Mouse (Mus musculus) CH12.LX (cell line): ENCODE measurements around the gene Slc16a12. TPM values are rescaled to one million over a fixed set of nuclear protein-coding genes. Genes with fewer than 3 reads are reported as not detected.

Experiments used
- DNase-seq: peaks from one replicate; pipeline ENCODE4 v3.0.0-alpha.2; 2013; ENCODE audit errors: extremely low read depth
- H3K27ac ChIP-seq: 2 replicates; pipeline ENCODE4 v1.5.1; 2012; ENCODE audit warnings: low read depth, mild to moderate bottlenecking, control low read depth, moderate library complexity; ENCODE audit not compliant: insufficient read depth
- H3K27me3 ChIP-seq: replicated peaks from 2 replicates; pipeline ENCODE3; 2012; ENCODE audit warnings: inconsistent platforms
- H3K36me3 ChIP-seq, 2 experiments: replicated peaks in 1 of 2; 2 replicates each; pipeline versions ENCODE3 to v1.6.1; 2012; ENCODE audit warnings: inconsistent platforms in 1 of 2, low read length in 1 of 2, mild to moderate bottlenecking in 1 of 2, mixed read lengths in 1 of 2, moderate library complexity in 1 of 2; ENCODE audit not compliant: control insufficient read depth in 1 of 2, insufficient read depth in 1 of 2
- H3K4me1 ChIP-seq, 2 experiments: 2 replicates each; pipeline ENCODE4 v1.6.1; 2012; ENCODE audit warnings: inconsistent platforms in 1 of 2, moderate library complexity in 1 of 2; ENCODE audit not compliant: insufficient read depth in 2 of 2, control insufficient read depth in 1 of 2
- H3K4me2 ChIP-seq: 2 replicates; pipeline ENCODE4 v1.6.1; 2012; ENCODE audit warnings: low read depth, mild to moderate bottlenecking, control low read depth; ENCODE audit not compliant: poor library complexity, insufficient read depth, severe bottlenecking
- H3K4me3 ChIP-seq, 3 experiments: fragments of 150-350 bp in 1 of 3; sonication (generic) in 1 of 3; replicated peaks in 1 of 3; 2 replicates each; pipeline versions ENCODE3 to v1.5.1; 2011 to 2012; ENCODE audit warnings: low read depth in 2 of 3, low read length in 2 of 3, mild to moderate bottlenecking in 2 of 3, moderate library complexity in 2 of 3, control low read depth in 1 of 3, improper control_type of control experiment in 1 of 3, inconsistent platforms in 1 of 3, mixed read lengths in 1 of 3; ENCODE audit not compliant: poor library complexity in 1 of 3
- H3K79me2 ChIP-seq: replicated peaks from 2 replicates; pipeline ENCODE4 v1.6.1; 2012; ENCODE audit warnings: mild to moderate bottlenecking, moderate library complexity; ENCODE audit not compliant: control insufficient read depth, poor library complexity, insufficient read depth, severe bottlenecking; ENCODE audit errors: extremely low read depth
- H3K9ac ChIP-seq: 2 replicates; pipeline ENCODE4 v1.6.1; 2012; ENCODE audit warnings: low read depth, mild to moderate bottlenecking, control low read depth, moderate library complexity; ENCODE audit not compliant: insufficient read depth
- H3K9me3 ChIP-seq: replicated peaks from 2 replicates; pipeline ENCODE3; 2012; ENCODE audit warnings: low read length, inconsistent platforms, mixed read lengths
- BHLHE40 ChIP-seq: IDR thresholded peaks from 2 replicates; pipeline ENCODE4 v1.6.1; 2011; ENCODE audit warnings: mild to moderate bottlenecking, low read depth, low read length, improper control_type of control experiment
- CHD1 ChIP-seq: IDR thresholded peaks from 2 replicates; pipeline ENCODE4 v1.6.1; 2012; ENCODE audit warnings: low read depth, low read length, improper control_type of control experiment, inconsistent platforms
- CTCF ChIP-seq, 2 experiments: IDR thresholded peaks in 1 of 2; conservative IDR thresholded peaks in 1 of 2; 2 replicates each; pipeline ENCODE4 v1.5.1; 2011 to 2012; ENCODE audit warnings: low read depth in 2 of 2, low read length in 2 of 2, improper control_type of control experiment in 1 of 2, inconsistent platforms in 1 of 2, mild to moderate bottlenecking in 1 of 2, moderate library complexity in 1 of 2
- E2F4 ChIP-seq: IDR thresholded peaks from 2 replicates; pipeline ENCODE4 v1.6.1; 2011; ENCODE audit warnings: low read depth, low read length, improper control_type of control experiment; ENCODE audit not compliant: insufficient replicate concordance
- EP300 ChIP-seq: IDR thresholded peaks from 2 replicates; pipeline ENCODE4 v1.6.1; 2011; ENCODE audit warnings: low read length, improper control_type of control experiment
- ETS1 ChIP-seq: conservative IDR thresholded peaks from 2 replicates; pipeline ENCODE4 v1.6.1; 2012; ENCODE audit warnings: low read depth, mild to moderate bottlenecking, inconsistent platforms, low read length, improper control_type of control experiment, moderate library complexity
- HCFC1 ChIP-seq: IDR thresholded peaks from 2 replicates; pipeline ENCODE4 v1.6.1; 2012; ENCODE audit warnings: low read depth, mild to moderate bottlenecking, inconsistent platforms, low read length, improper control_type of control experiment
- IRF4 ChIP-seq: IDR thresholded peaks from 2 replicates; pipeline ENCODE4 v1.6.1; 2014; ENCODE audit warnings: low read depth, mild to moderate bottlenecking, inconsistent platforms, low read length, improper control_type of control experiment
- JUND ChIP-seq: conservative IDR thresholded peaks from 2 replicates; pipeline ENCODE4 v1.6.1; 2011; ENCODE audit warnings: low read depth, low read length, improper control_type of control experiment
- MAFK ChIP-seq: IDR thresholded peaks from 2 replicates; pipeline ENCODE4 v1.6.1; 2011; ENCODE audit warnings: low read length, improper control_type of control experiment; ENCODE audit not compliant: insufficient replicate concordance
- MAX ChIP-seq: IDR thresholded peaks from 2 replicates; pipeline ENCODE4 v1.6.1; 2011; ENCODE audit warnings: low read length, improper control_type of control experiment
- MEF2A ChIP-seq: IDR thresholded peaks from 2 replicates; pipeline ENCODE4 v1.6.1; 2014; ENCODE audit warnings: low read depth, mild to moderate bottlenecking, inconsistent platforms, low read length, improper control_type of control experiment, borderline replicate concordance
- MXI1 ChIP-seq: IDR thresholded peaks from 2 replicates; pipeline ENCODE4 v1.6.1; 2011; ENCODE audit warnings: mild to moderate bottlenecking, low read depth, low read length, improper control_type of control experiment
- NRF1 ChIP-seq: IDR thresholded peaks from 2 replicates; pipeline ENCODE4 v1.6.1; 2014; ENCODE audit warnings: low read depth, mild to moderate bottlenecking, inconsistent platforms, low read length, improper control_type of control experiment, moderate library complexity
- PAX5 ChIP-seq: IDR thresholded peaks from 2 replicates; pipeline ENCODE4 v1.6.1; 2012; ENCODE audit warnings: low read length, inconsistent platforms, mixed read lengths
- POLR2A ChIP-seq: IDR thresholded peaks from 2 replicates; pipeline ENCODE4 v1.6.1; 2011; ENCODE audit warnings: low read depth, mild to moderate bottlenecking, improper control_type of control experiment, low read length
- POLR2AphosphoS2 ChIP-seq: IDR thresholded peaks from 2 replicates; pipeline ENCODE4 v1.6.1; 2011; ENCODE audit warnings: low read depth, low read length, improper control_type of control experiment
- RCOR1 ChIP-seq: conservative IDR thresholded peaks from 2 replicates; pipeline ENCODE4 v1.6.1; 2012; ENCODE audit warnings: low read depth, mild to moderate bottlenecking, inconsistent platforms, low read length, improper control_type of control experiment
- UBTF ChIP-seq: IDR thresholded peaks from 2 replicates; pipeline ENCODE4 v1.6.1; 2012; ENCODE audit warnings: low read depth, mild to moderate bottlenecking, inconsistent platforms, low read length, improper control_type of control experiment, moderate library complexity
- USF2 ChIP-seq: conservative IDR thresholded peaks from 2 replicates; pipeline ENCODE4 v1.6.1; 2011; ENCODE audit warnings: low read depth, low read length, improper control_type of control experiment
- ZKSCAN1 ChIP-seq: IDR thresholded peaks from 2 replicates; pipeline ENCODE4 v1.6.1; 2012; ENCODE audit warnings: low read depth, inconsistent platforms, low read length, improper control_type of control experiment, borderline replicate concordance
- ZNF384 ChIP-seq: IDR thresholded peaks from 2 replicates; pipeline ENCODE4 v1.6.1; 2012; ENCODE audit warnings: low read depth, low read length, improper control_type of control experiment, inconsistent platforms
- dilution Hi-C: fragments of 300-500 bp; cut with MboI; formaldehyde crosslinking; loops from 2 replicates; pipeline ENCODE4 v1.14.3; 2020; ENCODE audit warnings: low sequenced_read_pairs; ENCODE audit not compliant: extremely low pct_unique_long_range_greater_than_20kb, extremely low pct_ligation_motif_present
- in situ Hi-C: fragments of 300-500 bp; cut with MboI; formaldehyde crosslinking; loops from 3 replicates; pipeline ENCODE4 v1.14.3; 2019; ENCODE audit warnings: low sequenced_read_pairs, low pct_ligation_motif_present, low pct_unique_long_range_greater_than_20kb, mixed read lengths
- polyA plus RNA-seq: library from polyadenylated mRNA; unstranded; fragments of >175 nt; gene quantifications from 2 replicates; pipeline ENCODE4 v1.2.1, GENCODE M21; 2012; ENCODE audit warnings: low read depth; ENCODE audit not compliant: insufficient read length
- total RNA-seq, 2 experiments: library from RNA; depleted of rRNA; stranded (reverse); fragments of 300-350 nt in 1 of 2; fragments of >200 nt in 1 of 2; gene quantifications; 2 replicates each; pipeline ENCODE4 v1.2.3; 2012 to 2014

Slc16a12 gene
- total and polyA plus RNA-seq, 3 experiments = 0.08 TPM; not detected in 1

DNA sequence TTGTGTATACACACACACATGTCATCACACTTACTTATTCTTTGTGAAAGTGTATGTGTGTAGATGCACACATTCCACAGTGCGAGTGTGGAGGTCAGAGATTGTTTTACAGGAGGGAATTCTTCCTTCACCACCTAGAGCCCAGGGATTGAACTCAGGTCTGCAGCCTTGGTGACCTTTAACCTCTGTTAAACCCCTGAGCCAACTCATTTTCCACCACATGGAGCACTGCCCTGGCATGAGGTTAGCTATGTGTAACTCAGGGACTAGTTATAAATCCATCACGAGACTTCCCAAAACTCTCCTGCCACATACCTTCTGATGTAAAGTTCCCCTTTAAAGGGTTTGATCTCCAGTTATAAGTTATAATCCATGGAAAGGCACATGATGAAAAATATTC lies 38.9 kb downstream of the Slc16a12 start:
- H3K9ac ChIP-seq = no peak overlapping the region
- H3K4me1 ChIP-seq = no peaks in the 10 kb centered on the region
- H3K79me2 ChIP-seq = no peaks in the 10 kb centered on the region
- dilution Hi-C loops = no loop called here
- no peak overlapping the region for H3K4me2 ChIP-seq
- no peak overlapping the region for H3K4me3 ChIP-seq
- TF ChIP-seq E2F4 (no peak), POLR2A (no peak), HCFC1 (no peak), IRF4 (no peak), UBTF (no peak), ETS1 (no peak), JUND (no peak), USF2 (no peak), NRF1 (no peak), EP300 (no peak), MAFK (no peak), BHLHE40 (no peak), ZKSCAN1 (no peak), MAX (no peak), CHD1 (no peak), MXI1 (no peak), RCOR1 (no peak), CTCF (conservative IDR thresholded peaks at IDR 0.05 in 1 of 2, IDR thresholded peaks at IDR 0.05 in 1 of 2; ENCODE audit: low read depth in 2 of 2, low read length in 2 of 2) (no peak), PAX5 (no peak)
- DNase-seq = no peak
- in situ Hi-C loops = no loop called here
- H3K9me3 ChIP-seq = no peaks in the 10 kb centered on the region
- no peaks in the 10 kb centered on the region for H3K36me3 ChIP-seq
- no peak overlapping the region for H3K27ac ChIP-seq
- H3K27me3 ChIP-seq = no peaks in the 10 kb centered on the region

GRCm38 (mm10) chr19:34707571-34707970 lies 39.5 kb downstream of the Slc16a12 start:
- DNase-seq = no peak
- no peak for TF ChIP-seq USF2
- no peak for TF ChIP-seq CHD1
- TF ChIP-seq MAX = no peak
- TF ChIP-seq ETS1 = no peak
- no peak for TF ChIP-seq EP300
- no peak for TF ChIP-seq MEF2A
- TF ChIP-seq NRF1 = no peak
- no peak for TF ChIP-seq MXI1
- no peak for TF ChIP-seq ZNF384
- no peak for TF ChIP-seq POLR2AphosphoS2
- in situ Hi-C loops (no loop called here), dilution Hi-C loops (no loop called here)
- Histone ChIP-seq H3K9me3 (no peaks in the 10 kb centered on the region), H3K4me1 (no peaks in the 10 kb centered on the region), H3K4me2 (no peak overlapping the region), H3K79me2 (no peaks in the 10 kb centered on the region), H3K4me3 (no peak overlapping the region), H3K9ac (no peak overlapping the region), H3K36me3 (no peaks in the 10 kb centered on the region), H3K27me3 (no peaks in the 10 kb centered on the region), H3K27ac (no peak overlapping the region)
